Mouse (Mus musculus) T-cell, adult 2 months (primary cell): ENCODE measurements around the gene Lifr.

Experiments
- DNase-seq: peaks from one replicate; pipeline ENCODE4 v3.0.0; 2022; ENCODE audit warnings: low spot score

Gene Lifr

DNA sequence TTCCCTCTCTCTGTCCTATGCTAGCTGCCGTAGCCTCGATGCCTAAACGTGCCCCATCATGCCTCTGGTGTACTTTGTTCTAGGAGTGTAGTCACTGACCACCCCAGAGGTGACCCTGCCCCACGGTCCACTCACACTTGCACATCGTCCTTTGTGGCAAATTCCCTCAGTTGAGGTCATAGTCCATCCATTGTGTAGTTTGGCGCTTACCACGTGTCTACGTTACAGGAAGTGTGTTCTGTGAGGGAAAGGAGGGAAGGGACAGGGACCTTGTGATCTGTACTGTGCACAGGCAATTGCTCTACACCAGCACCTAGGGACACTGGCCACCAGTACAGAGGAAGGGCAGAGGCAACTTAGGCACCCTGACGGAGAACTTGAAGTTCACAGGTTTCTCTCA is 69.5 kb downstream of the Lifr start:
- no peak for DNase-seq

DNA sequence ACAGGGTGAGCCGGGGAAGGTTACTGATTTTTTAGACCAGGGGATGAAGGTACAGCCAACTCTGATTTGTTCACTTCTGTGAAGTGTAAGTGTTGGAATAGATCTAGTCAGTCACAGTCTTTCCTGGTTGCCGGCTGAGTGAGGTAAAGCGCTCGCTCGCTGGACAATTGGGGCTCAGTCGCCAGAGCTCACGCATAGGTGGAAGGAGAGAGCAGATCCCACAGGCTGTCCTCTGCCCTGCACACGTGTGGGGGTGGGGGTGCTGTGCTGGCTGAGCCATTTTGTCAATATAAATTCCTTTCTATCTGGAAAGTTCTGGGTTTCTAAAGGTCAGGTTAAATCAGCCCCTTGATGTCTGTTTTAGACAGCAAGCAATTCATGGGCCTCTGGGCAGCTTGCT is 69.9 kb downstream of the Lifr start:
- DNase-seq = no peak

DNA sequence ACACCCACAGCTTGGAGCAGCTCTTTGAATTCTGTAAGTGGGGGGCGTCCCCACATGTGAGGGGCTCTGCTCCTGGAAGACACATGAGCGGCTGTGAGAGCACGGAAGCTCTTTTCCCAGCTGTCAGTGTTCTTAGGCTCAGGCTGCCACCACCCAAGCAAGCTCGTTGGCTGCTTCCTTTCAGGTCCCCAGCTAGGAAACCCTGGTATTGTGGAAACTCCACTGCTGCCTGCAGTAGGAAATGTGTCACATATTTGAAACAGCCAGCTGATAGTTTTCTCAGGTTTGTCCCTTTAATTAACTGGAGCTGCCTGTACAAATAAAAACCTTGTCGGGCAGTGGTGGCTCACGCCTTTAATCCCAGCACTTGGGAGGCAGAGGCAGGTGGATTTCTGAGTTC is 73.4 kb downstream of the Lifr start:
- no peak for DNase-seq

DNA sequence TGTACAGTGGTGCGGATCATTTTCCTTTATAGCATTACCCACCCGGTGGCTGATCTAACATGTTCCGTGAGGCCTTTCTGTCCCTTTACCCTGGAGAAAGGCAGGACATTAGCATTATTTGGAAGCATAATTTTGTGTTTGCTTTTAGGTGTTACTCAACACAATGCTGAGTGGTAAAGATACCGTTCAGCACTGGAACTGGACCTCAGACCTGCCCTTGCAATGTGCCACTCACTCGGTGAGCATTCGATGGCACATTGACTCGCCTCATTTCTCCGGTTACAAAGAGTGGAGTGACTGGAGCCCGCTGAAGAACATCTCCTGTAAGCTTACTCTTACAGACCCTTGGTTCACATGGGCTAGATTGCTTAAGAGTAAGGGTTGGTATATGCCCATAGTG is 76.3 kb downstream of the Lifr start:
- DNase-seq = no peak

DNA sequence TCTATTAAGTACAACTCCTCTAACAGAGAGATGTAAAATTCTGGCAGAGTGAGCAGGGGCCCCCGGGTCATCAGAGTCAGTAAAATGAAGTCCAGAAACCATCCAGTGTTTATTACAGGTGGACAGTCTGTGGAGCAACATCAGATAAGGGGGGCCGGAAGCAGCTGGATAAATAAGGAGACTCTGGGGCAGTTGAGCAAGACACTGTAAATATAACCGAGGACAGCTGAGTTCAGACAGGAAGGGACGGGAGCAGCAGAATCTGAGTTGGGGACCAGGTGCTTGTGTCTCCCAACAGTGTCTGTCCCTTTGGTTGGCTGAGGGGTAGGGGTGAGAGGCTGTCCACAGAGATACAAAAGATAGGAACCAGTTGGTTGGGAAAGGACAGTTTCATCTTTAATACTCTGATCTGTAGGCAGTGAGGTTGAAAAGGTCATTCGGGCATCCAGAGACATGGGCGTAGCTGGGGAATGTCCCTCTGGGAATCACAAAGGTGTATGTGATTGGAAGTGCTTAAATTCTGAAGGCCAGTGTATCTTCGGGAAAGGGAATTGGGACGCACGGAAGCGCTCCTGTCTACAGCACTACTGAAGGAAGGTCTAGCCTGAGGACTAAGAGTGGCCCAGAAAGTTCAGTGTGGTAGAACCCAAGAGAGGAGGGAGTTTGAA is 77.0 kb downstream of the Lifr start:
- DNase-seq = no peak

DNA sequence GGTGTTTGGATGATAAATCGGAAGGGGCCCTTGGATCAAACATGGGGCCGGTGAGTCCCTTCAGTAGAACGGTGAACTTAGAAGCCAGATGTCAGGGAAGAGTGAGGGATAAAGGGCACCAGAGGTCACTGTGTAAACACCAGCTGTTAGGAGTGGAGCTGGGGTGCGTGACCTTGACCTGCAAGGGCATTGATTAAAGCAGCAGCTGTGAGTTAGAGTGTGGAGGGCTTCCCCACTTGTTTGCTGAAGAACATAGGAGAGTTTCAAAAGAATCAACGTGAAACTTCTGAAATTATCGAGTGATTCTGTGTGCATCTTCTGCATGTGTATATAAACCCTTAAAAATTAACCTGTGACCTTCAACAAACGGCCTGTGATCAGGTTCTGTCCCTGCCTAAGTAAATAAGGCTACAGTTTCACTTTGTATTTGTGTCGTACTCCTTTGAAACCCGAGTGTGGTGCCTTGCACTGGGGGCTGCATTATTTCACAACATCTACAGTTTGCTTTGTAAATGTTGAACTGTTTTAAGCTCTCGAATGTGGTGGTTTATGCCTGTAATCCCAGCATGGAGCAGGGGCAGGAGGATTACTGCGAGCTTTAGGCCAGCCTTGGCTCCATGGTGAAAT is 77.6 kb downstream of the Lifr start:
- no peak for DNase-seq

DNA sequence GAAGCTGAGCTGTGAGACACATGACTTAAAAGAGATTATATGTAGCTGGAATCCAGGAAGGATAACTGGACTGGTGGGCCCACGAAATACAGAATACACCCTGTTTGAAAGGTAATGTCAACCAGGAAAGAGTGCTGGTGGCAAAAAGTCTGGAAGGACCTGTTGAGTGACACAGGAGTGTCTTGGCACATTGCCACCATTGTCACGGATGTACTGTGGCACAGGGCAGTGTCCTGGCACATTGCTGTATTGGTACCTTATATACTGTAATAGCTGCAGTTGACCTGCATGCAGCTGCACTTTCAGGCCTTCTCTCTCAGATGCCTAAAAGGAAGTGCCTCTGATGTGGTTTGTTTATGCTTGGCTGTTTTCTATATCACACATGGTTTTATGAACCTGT is 82.5 kb downstream of the Lifr start:
- DNase-seq = no peak

DNA sequence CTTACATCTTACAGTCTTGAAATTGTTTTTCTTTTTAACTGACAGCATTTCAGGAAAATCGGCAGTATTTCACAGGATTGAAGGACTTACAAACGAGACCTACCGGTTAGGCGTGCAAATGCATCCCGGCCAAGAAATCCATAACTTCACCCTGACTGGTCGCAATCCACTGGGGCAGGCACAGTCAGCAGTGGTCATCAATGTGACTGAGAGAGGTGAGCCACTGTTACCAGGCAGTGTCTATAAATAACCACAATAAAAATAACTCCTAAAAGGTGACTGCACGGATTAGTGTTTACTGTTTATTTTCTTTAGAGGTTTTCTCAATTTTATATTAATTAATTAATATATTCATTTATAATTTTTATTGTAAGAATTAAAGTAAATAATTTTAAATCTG is 82.9 kb downstream of the Lifr start:
- no peak for DNase-seq

DNA sequence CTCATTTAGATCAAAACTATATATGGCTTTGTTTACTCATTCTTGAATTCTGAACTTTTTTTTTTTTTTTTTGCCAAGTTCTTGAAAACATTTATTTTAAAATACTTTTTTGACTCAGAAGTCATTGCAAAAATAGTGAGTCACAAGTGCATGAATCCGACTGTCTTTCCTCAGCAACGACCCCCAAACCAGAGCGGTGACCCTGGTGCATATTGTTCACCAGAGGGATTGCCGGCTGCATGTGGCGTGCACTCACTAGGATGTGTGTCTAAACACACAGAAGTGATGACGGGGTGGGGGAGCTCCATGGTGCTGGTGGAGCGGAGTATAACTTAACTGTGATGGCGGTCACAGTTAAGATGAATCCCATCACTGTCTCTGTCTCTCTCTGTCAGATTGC is 83.4 kb downstream of the Lifr start:
- DNase-seq = no peak

DNA sequence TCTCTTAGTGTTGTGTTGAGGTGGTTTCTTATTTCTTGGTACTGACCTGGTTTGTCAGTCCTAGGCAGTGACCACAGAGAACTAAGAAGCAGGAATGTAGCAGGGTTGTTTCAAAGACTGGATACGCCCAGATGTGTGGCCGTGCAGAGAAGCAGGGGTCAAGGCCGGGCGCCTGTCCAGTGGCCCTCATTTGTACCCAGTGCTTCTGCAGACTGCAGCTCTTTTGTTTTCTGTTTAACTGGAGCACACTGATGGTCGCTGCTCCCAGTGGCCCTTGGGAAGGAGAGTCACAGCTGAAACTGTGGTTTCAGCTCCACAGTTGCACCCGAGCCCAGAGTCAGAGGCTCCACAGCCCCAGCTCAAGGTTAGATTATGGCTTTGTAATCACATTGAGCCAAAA is 90.2 kb downstream of the Lifr start:
- no peak for DNase-seq

DNA sequence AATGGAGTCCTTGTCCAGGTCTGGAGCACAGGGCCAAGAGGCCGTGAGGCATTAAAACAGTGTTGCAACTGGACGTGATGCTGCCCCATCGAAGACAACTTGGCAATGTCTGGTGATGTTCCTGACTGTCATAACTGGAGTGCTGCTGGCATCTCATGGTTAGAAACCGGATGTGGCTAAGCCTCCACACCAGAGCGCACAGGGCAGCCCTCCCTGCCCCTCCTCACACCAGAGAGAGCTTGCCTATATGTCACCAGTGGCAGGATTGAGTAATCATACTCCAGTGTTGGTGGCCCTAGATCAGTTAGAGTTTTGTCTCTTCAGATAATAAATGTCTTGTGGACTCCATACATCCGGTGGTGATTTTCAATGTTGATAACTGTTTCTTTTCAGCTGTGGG is 97.3 kb downstream of the Lifr start:
- DNase-seq = no peak

DNA sequence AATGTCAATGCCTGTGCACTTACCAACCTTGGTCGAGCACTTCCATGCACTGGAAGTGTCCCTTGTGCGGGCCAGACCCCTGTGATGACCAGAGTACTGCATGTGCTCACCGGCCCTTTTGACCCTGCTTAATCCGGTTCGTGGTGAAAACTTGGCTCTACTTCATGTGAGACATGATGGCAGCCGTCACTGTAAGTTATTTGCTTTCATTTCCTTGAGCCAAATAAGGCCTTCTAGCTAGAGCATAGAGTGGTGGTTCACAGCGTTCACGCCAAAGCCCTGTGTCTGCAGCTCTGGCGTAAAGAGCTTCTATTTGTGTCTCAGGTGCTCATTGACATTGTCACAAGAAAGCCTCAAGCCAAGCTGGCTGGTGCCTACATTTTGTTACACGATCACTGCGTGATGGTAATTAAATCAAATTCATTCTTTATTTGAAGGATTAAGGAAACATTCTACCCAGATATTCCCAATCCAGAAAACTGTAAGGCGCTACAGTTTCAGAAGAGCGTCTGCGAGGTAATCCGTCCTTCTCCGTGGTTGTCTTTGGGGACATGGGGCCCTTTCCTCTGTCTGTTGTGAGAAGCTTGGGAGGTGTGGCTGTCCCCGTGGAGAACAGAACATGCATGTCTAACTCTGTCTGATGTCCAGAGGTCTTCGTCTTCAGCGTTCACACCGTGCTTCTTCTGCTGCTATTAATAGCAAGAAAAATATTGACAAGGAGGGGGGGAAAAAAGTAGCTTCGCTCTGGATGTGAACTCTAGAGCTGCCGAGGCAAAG is 99.5 kb downstream of the Lifr start:
- DNase-seq = no peak

DNA sequence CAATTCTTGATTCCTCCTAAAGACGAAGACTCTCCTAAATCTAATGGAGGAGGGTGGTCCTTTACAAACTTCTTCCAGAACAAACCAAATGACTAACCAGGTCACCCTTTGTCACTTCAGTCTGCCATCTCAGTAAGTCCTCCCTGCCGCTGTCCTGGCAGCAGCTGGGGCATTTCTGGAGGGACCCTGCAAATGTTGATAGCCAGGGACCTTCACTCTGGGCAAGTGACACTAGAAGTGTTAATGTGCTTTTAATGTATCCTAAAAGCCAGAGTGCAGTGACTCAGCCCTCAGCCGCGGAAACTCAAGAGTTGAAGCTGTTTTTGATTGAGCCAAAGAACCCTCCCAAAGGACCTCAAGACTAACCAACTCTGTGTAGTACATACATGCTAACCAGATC is 100.7 kb downstream of the Lifr start:
- DNase-seq = no peak

DNA sequence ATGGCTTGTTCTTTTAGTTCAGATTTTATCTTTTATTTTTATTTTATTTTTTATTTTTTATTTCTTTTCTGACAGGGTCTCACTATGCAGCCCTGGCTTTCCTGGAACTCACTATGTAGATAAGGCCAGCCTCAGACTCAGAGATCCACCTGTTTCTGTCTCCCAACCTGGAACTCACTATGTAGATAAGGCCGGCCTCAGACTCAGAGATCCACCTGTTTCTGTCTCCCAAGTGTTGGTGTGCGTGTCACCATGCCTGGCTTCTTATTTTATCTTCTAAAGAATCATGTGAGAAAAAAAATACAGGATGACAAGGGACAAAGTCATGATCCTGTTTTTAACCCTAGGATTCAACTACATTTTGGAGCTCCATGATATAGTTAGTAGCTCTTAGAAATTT is 102.2 kb downstream of the Lifr start:
- no peak for DNase-seq

DNA sequence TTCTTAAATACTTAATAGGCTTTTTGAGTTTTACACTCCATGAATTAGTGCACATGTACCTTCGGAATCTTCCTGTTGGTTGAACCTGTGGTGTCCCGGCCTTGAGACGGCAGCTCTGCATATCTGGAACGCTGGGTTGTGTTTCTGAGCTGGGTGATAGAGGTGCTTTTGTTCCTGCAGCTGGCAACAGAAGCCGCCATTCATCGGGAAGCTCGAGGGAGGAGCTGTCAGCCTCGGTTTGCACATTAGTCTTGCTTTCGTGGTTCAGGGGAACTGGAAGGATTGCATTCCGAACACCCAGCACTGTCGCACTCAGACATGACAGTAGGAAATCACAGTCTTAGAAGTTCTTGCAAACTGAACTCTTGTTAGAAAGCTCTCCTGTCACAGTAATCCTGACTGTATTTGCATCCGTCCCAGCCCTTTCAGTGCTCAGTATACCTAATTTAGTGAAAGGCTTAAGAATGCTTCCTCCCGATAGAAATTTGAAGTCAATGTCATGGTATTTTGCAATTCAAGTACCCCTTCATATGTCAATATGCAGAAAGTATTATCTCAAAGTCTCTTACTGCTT is 103.8 kb downstream of the Lifr start:
- DNase-seq = no peak

DNA sequence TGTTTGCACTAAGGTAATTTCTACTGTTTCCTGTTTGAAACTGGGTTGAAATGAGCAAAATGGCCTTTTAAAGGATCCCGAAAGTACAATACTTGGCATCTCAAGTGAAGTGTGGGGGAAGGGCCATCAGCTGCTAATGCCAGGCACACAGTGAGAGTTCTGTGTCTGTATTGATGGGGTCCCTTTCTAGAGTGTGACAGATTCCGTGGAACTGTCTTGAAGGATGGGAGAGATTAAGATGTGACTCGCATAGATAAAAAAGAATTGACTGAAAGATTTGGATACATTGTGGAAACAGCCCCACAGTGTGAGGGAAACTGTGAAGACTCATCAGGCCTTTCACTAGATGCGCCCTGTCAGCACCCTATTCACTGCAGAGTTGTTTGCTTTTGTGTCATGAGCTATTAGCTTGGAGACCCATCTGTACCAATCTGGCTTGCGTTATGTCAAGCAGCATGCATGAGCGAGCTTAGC is 104.4 kb downstream of the Lifr start:
- no peak for DNase-seq

DNA sequence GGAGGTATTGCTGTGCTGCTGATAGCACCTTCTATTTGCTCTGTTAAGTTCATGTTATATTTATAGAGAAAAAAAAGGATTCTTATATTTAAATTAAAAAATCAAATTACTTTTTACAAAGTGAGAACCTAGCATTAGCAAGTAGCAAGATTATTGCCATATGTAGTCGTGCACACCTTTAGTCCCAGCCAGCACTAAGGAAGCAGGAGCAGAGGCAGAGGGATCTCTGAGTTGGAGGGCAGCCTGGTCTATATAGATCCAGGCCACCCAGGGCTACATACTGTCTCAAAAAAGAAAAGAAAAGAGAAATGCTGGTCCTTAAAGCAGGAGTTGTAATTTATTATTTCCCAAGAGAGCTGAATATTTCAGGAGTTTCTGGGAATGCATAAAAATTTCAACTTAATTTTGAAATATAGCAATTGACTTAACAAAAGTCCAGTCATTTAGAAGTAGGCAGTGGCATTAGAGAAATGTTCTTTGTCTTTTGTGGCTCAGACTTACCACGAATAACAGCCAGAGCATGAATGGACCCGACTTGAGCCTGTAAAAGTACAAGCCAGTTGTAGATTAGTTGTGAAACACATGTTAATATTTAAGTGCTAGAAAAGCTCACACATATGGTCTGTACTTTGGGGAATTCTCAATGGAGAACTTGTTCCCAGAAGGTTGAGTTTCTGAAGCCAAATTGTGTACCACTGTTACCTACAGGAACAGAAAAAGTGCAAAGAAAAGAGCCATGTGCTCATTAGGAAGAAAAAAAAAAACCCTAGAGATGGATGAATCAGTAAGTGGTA is 107.4 kb downstream of the Lifr start:
- no peak for DNase-seq

DNA sequence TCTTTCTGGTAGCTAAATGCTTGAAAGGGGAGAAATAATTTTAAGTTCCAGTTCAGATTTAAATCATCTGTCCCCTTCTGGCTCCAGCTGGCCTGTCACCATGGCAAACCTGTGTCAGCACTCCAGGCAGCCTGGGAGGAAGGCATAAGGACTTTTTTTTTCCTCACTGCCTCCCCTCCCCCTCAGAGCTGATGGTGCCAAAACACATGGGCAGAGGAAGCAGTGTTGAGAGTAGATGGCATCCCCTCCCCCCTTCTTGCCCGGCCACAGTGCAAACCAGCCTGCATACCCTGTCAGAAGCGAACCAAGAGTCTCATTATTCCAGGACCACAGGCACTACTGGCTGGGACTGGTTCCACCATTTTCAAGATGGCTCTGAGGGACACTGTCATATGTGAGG is 108.4 kb downstream of the Lifr start:
- no peak for DNase-seq

DNA sequence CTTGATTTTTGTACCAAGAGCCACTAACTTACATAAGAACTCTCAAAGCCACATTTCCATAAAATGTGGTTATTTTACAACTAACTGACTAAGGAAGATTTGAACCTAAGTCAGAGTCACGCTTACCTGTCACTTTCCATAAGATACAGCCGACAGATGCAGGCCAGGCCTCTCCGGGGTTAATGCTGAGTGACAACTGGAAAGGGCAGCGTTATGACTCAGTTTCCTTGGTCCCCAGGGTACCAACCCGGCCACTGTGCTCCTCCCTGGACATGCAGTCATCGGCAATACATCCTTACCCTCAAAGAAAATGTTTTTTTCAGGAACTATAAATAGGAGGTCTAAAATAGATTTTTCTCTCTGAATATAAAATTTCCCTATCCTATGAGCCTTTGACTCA is 109.9 kb downstream of the Lifr start:
- no peak for DNase-seq

DNA sequence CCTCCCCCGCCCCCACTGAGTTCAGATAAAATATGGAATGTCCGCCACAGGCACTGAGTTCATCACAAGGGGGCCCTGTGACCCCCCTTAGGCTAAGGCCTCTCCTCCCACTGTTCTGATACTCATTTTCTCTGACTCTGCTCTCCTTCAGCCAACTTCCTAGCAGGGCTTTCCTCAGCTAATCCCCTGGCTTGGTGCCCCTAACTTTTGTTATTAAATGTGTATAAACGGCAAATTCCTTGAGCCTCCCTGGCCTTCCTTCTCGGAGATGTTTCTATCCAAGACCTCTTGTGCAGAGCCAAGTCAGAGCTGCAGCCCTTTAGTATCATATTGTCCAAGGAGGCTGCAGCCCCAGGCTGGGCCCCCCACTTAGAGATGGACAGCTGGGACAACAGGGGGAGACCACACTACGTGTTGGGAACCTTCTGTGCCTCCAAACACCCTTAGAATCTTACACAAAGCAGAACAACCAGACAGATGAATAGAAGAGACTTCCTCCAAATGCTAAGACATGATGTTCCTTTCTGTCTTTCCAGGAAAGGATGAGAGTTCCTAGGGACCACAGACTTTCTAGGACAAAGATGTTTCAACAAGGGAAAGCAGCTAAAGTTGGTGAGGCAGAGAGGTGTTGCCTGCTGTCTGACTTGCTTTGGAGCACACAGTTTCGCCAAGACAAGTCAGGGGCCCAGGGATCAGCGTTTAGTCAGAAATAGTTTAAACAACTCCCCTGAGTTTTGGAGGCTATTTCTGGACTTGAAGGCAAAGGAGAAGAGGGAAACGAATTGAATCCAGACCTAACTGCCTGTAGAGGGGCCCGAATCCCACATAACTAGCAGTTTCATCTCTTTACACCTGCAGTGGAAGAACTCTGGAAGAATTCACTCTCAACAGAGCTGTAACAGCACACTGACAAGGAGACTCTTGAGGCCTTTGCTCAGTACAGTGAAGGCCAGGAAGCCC is 111.3 kb downstream of the Lifr start:
- DNase-seq = no peak

DNA sequence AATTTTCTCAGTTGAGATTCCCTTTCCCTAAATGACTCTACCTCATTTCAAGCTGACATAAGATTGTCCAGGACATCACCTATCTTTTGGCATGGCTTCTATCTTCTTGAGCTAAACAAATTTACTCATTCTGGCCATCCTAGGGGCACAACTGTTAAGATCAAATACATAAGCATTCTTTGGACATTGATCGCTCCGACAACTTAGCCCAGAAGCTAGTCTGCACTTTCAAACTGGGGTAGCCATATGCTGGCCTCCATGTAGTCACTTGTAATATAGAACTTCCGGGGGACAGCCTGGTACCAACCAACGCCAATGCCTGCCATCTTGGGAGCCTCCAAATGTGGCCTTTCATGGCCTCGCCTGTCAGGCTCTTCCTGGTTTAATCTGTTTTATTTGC is 112.6 kb downstream of the Lifr start:
- DNase-seq = no peak
